Mouse (Mus musculus) spleen, adult 2 months (tissue): ENCODE results near the gene Soga3.

Experiments
- CTCF ChIP-seq: fragments of 200-500 bp; IDR thresholded peaks from 2 replicates; pipeline ENCODE4 v1.5.1; 2011; ENCODE audit warnings: mild to moderate bottlenecking, inconsistent platforms; ENCODE audit not compliant: insufficient read depth, insufficient read length, insufficient replicate concordance; ENCODE audit errors: extremely low read depth
- POLR2A ChIP-seq: fragments of 200-500 bp; IDR thresholded peaks from 2 replicates; pipeline ENCODE4 v1.6.1; 2011; ENCODE audit warnings: low read depth, low read length, inconsistent platforms

DNA sequence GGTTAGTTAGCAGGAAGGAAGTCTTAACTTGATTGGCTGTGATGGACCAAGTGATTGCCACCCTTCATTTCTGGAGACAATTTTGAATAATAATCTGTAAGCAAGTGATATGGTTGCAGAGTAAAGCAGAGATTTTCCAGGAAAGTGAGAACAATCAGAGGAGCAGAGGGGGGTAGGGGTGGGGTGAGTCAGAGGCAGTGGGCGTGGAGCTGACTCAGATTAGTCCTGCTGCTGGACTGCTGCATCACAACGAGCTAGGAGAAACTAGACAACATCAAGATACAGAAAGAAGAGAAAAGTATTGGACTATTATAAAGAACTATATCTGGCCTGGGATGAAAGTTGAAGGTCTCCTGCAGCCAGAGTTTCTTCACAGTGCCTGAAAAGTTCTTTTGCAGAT is 34.4 kb downstream of the Soga3 start:
- TF ChIP-seq POLR2A (no peak), CTCF (no peak)
